Mouse (Mus musculus) thymus, adult 2 months (tissue): ENCODE data around the gene Aco1.

Source experiments
- CTCF ChIP-seq: fragments of 200-500 bp; IDR thresholded peaks from 2 replicates; pipeline ENCODE4 v1.5.1; 2012; ENCODE audit warnings: mild to moderate bottlenecking, control low read depth, low read length, moderate library complexity, borderline replicate concordance; ENCODE audit not compliant: control insufficient read depth, poor library complexity, insufficient read depth; ENCODE audit errors: extremely low read depth
- POLR2A ChIP-seq: fragments of 200-500 bp; IDR thresholded peaks from 2 replicates; pipeline ENCODE4 v1.6.1; 2012; ENCODE audit warnings: mild to moderate bottlenecking, low read length, control low read depth, moderate library complexity; ENCODE audit not compliant: control insufficient read depth, poor library complexity, insufficient read depth; ENCODE audit errors: extremely low read depth

GRCm38 (mm10) chr4:40143533-40143871 lies 621 bp downstream of the Aco1 start:
- TF ChIP-seq CTCF: 0 out of 2 replicates have a peak, but pooled peaks have one; percentile 7
- TF ChIP-seq POLR2A: no peak
